Mouse (Mus musculus) bone marrow macrophage, adult 2 months (primary cell): ENCODE measurements at regions not wholly inside any gene's neighbourhood (a gene's known extent, or its start where the extent isn't known, plus 50 kb on each side); places are given as distances from the start of the nearest gene placed in this dataset.

ENCODE experiments used
- CTCF ChIP-seq: IDR thresholded peaks from 2 replicates; pipeline ENCODE4 v1.5.1; 2012; ENCODE audit warnings: low read depth, mild to moderate bottlenecking, low read length, moderate library complexity
- POLR2A ChIP-seq: IDR thresholded peaks from 2 replicates; pipeline ENCODE4 v1.6.1; 2012; ENCODE audit warnings: mild to moderate bottlenecking, low read depth, low read length, borderline replicate concordance

DNA sequence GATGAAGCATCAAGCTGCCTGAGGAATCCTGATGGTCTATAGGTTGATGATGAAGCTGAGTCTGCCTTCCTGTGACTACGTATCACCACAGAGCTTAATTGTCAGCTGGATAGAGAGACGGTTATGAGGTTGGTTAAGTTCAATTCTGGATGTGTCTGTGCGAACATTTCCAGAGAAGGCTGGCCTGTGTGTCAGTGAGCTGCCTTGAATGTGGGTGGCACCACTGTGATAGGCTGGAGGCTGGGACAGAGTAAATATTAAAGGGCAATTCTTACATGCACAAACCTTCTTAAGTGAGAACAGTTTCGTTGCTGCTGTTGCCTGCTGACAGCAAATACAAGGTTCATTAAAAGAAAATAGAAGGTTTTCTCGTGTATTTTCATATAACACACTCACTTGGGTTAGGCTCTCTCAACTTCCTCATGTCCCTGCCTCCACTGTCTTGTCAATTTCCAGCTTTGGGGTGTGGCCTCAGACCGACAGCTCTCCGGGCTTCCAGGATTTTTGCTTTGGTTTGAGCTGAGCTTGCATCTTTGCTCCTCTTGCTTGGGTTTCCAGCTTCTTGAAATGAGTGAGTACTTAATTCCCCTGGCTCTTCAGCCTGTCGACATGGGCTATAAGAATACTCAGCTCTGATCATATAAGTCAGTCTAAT lies 55.3 kb upstream of the Tmem170b start:
- TF ChIP-seq CTCF: no peak
- no peak for TF ChIP-seq POLR2A
